Mouse (Mus musculus): ENCODE data around the gene Bin2.

DNA sequence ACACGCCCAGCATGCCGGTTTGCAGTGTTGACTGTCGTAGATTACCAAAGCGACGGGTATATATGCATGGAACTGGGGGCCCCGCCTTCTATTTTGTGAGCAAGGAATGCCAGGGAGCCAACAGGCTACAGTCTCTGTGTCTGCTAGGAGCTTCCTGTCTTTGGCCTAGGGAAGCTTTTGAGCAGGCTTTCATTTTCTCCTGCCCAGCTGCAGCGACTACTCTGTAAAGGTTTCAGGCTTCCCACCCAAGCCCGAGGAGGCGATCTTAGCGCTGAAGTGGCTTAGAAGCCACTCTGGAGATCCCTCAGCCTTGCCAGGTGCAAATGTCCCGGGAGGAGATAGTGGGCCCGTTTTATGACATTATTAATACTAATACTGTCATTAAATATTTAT, 70.5 kb downstream of the Bin2 start:
- no peak for TF ChIP-seq POLR2A (IDR thresholded peaks at IDR 0.05; ENCODE audit: low read depth, low read length)
- no peak for TF ChIP-seq CTCF (IDR thresholded peaks at IDR 0.05; ENCODE audit: extremely low read depth, insufficient read depth, insufficient read length, insufficient replicate concordance)
